Mouse (Mus musculus) kidney, adult 10 weeks (tissue): ENCODE measurements around the gene Adamts5. TPM values are rescaled to one million over a fixed set of nuclear protein-coding genes. Genes with fewer than 3 reads are reported as not detected.

Source experiments
- polyA plus RNA-seq: library from polyadenylated mRNA; stranded (reverse); fragments of 350-450 nt; fragmentation: Illumina TruSeq; extraction: RNeasy Lipid Tissue Mini Kit (QIAGEN cat#74804); gene quantifications from one replicate; pipeline ENCODE4 v1.2.3, GENCODE M21; 2014; ENCODE audit warnings: low read depth, low replicate concordance

Adamts5 gene
- polyA plus RNA-seq = 15.8 TPM

DNA sequence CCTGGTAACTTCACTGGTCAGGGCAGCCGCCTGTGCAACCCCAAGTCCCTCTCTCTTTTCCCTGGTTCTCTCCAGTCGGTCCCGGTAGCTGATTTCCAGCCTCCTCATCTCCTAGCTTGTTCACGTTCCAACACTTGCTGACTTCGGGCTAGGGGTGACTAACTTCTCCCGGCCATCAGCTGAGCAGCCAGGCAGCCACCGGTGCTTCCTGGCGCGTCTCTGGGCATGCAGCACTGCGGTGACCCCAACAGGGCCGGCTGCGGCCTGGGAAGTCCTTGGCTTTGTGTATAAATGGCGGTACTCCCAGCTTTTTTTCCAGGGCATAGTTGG is at the start of gene Adamts5:
TSS of gene Adamts5 (minus strand) at position 248 of the 330 bp plus-strand sequence.

Other genes with a start within 250 kb of the Adamts5 start
- gene Adamts1, start 98.7 kb downstream of the Adamts5 start, polyA plus RNA-seq = 31.0 TPM